In the genomic region with DNA sequence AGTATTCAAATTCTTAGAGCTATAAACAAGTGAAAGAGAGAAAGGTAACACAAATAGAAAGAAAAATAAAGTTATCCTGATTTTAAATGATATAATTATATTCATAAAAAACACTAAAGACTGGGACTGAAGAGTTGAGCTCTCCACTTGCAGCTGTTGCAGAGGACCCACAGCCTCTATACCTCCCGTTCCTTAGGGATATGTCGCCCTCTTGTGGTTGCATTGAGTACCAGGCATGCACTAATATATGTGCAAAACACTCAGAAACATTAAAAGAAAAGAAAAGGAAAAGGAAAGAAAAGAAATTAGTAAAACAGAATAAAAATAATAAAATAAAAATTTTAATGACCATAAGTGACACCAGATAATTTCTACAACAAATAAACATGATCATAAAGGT, we compare ENCODE assay signal across 9 mouse cellular contexts.
DNase-seq lines count a peak whose midpoint lies in the region; ATAC-seq and TF ChIP-seq lines count a peak whose summit lies in the region.
"Had no signal": no experiment of that assay in that cellular context is flagged by ENCODE, and none has a peak within 500 bp of the region (broad histone marks: within the 10 kb centered on the region; RNA-seq: fewer than 3 reads in every experiment).

No protein-coding gene starts in this region.

- ATAC-seq in lung, embryonic 14.5 days (ENCODE audit: insufficient read depth): no peak
- no peak for ATAC-seq in megakaryocyte-erythroid progenitor cell, adult 5-6 weeks (replicated peaks; ENCODE audit: low FRiP score, low TSS enrichment, poor library complexity, severe bottlenecking)
- no peak for ATAC-seq in hindbrain, embryonic 12.5 days (ENCODE audit: low FRiP score)

- no peaks in the 10 kb centered on the region for H3K27me3 ChIP-seq in testis, adult 2 months (ENCODE audit: control insufficient read depth, insufficient read depth, low read length)
- no peaks in the 10 kb centered on the region for H3K27me3 ChIP-seq in lung, embryonic 14.5 days (ENCODE audit: insufficient read depth, low read length)
- no peaks in the 10 kb centered on the region for H3K27me3 ChIP-seq in hindbrain, embryonic 12.5 days
- H3K27me3 ChIP-seq: embryonic facial prominence, embryonic 12.5 days had no signal

- peak; percentile 8 for DNase-seq in heart, adult 8-10 months (ENCODE audit: low spot score)
- DNase-seq in heart, postnatal 25 days (ENCODE audit: low spot score): no peak
- no peak for DNase-seq in testis, postnatal 14 days (ENCODE audit: low spot score)
- peak; percentile 14 for DNase-seq in c-Kit-positive CD71-positive TER-119-positive erythroid progenitor cells, embryonic 14.5 days (ENCODE audit: low spot score)
- peak; percentile 65 for DNase-seq in lung, embryonic 14.5 days

- no peak overlapping the region for H3K4me2 ChIP-seq in lung, embryonic 14.5 days
- no peak overlapping the region for H3K4me2 ChIP-seq in hindbrain, embryonic 12.5 days (replicated peaks)
- H3K4me2 ChIP-seq: embryonic facial prominence, embryonic 12.5 days had no signal

- no peak overlapping the region for H3K4me3 ChIP-seq in testis, adult 2 months (ENCODE audit: control insufficient read depth, low read depth, low read length)
- no peak overlapping the region for H3K4me3 ChIP-seq in lung, embryonic 14.5 days (ENCODE audit: low read depth, low read length)
- no peak overlapping the region for H3K4me3 ChIP-seq in hindbrain, embryonic 12.5 days
- H3K4me3 ChIP-seq: embryonic facial prominence, embryonic 12.5 days had no signal

- no peaks in the 10 kb centered on the region for H3K4me1 ChIP-seq in testis, adult 2 months (ENCODE audit: control insufficient read depth, insufficient read depth, low read length)
- H3K4me1 ChIP-seq in lung, embryonic 14.5 days (ENCODE audit: insufficient read depth): no peaks in the 10 kb centered on the region
- no peaks in the 10 kb centered on the region for H3K4me1 ChIP-seq in hindbrain, embryonic 12.5 days
- H3K4me1 ChIP-seq: embryonic facial prominence, embryonic 12.5 days had no signal

- 14% methylated on average over 2 of the region's 2 CpGs for WGBS in lung, embryonic 14.5 days
- 19% methylated on average over 2 of the region's 2 CpGs for WGBS in hindbrain, embryonic 12.5 days

- TF ChIP-seq POLR2A in testis, adult 2 months (IDR thresholded peaks at IDR 0.05; ENCODE audit: control insufficient read depth, low read depth, low read length): no peak

- no peaks in the 10 kb centered on the region for H3K9me3 ChIP-seq in lung, embryonic 14.5 days (ENCODE audit: low read depth, low read length)
- H3K9me3 ChIP-seq in hindbrain, embryonic 12.5 days (replicated peaks): no peaks in the 10 kb centered on the region
- H3K9me3 ChIP-seq: embryonic facial prominence, embryonic 12.5 days had no signal

- H3K36me3 ChIP-seq in testis, adult 2 months (ENCODE audit: control insufficient read depth, insufficient read depth, low read length): no peaks in the 10 kb centered on the region
- no peaks in the 10 kb centered on the region for H3K36me3 ChIP-seq in lung, embryonic 14.5 days (ENCODE audit: insufficient read depth)
- H3K36me3 ChIP-seq in hindbrain, embryonic 12.5 days: no peaks in the 10 kb centered on the region
- H3K36me3 ChIP-seq: embryonic facial prominence, embryonic 12.5 days had no signal

- no peak overlapping the region for H3K27ac ChIP-seq in testis, adult 2 months (ENCODE audit: control insufficient read depth, insufficient read depth, low read depth, low read length)
- H3K27ac ChIP-seq in lung, embryonic 14.5 days (ENCODE audit: low read depth): no peak overlapping the region
- H3K27ac ChIP-seq in hindbrain, embryonic 12.5 days: no peak overlapping the region
- H3K27ac ChIP-seq: embryonic facial prominence, embryonic 12.5 days had no signal

- H3K9ac ChIP-seq in lung, embryonic 14.5 days: no peak overlapping the region
- no peak overlapping the region for H3K9ac ChIP-seq in hindbrain, embryonic 12.5 days
- H3K9ac ChIP-seq: embryonic facial prominence, embryonic 12.5 days had no signal

- TF ChIP-seq CTCF in testis, adult 2 months (IDR thresholded peaks at IDR 0.05; ENCODE audit: control insufficient read depth, insufficient read depth, insufficient replicate concordance, low read depth, low read length): peak; percentile 7; the same call in 1 of the 2 replicates
- peak; percentile 63 for TF ChIP-seq CTCF in lung, embryonic 14.5 days (IDR thresholded peaks at IDR 0.05; ENCODE audit: low read depth)

- intact Hi-C loops in heart, postnatal 25 days (cut with DNase I): no loop called here

Comparison
In these comparisons a context has a peak if more than half of its experiments do, and no peak if none do; other contexts are left out.
1. DNase-seq: peak in heart, adult 8-10 months (single experiment), c-Kit-positive CD71-positive TER-119-positive erythroid progenitor cells, embryonic 14.5 days (single experiment) and lung, embryonic 14.5 days (single experiment); none in heart, postnatal 25 days (single experiment) and testis, postnatal 14 days (single experiment).